Mouse (Mus musculus): ENCODE results near the gene Art4. TPM values are rescaled to one million over a fixed set of nuclear protein-coding genes. Genes with fewer than 3 reads are reported as not detected.
A peak's percentile ranks its signal among the peaks of the same experiment; 100 is the strongest.

Gene Art4
- polyA plus RNA-seq, 1 experiment from 2014 or later = 0.55 TPM

DNA sequence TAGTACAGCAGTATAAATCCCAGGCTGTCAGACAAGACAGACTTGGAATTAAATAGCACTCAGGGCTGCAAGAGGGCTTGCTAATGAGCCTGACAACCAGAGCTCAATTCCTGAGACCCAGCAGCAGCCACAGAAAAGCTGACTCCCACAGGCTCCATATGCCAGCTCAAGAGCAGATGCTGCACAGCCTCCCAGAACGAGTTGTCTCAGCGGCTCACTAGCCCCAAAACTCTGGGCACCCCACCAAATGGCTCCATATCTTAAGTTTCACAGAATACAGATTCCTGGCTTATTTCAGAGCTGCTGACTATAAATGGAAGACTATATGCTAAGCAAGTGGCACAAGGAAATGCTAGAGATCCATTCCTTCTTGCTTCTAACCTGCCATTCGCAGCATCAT lies 40.0 kb downstream of the Art4 start:
- no peak overlapping the region for H3K27ac ChIP-seq
- ATAC-seq (ENCODE audit: low FRiP score) = no peak
- H3K4me3 ChIP-seq (replicated peaks) = no peak overlapping the region
- H3K4me1 ChIP-seq = no peaks in the 10 kb centered on the region
- H3K36me3 ChIP-seq (replicated peaks) = peaks cover 95% of the 10 kb centered on the region
- H3K9me3 ChIP-seq = no peaks in the 10 kb centered on the region
- H3K4me2 ChIP-seq = no peak overlapping the region
- H3K27me3 ChIP-seq = no peaks in the 10 kb centered on the region
- 94% methylated on average over 3 of the region's 3 CpGs for WGBS
- H3K9ac ChIP-seq = no peak overlapping the region

DNA sequence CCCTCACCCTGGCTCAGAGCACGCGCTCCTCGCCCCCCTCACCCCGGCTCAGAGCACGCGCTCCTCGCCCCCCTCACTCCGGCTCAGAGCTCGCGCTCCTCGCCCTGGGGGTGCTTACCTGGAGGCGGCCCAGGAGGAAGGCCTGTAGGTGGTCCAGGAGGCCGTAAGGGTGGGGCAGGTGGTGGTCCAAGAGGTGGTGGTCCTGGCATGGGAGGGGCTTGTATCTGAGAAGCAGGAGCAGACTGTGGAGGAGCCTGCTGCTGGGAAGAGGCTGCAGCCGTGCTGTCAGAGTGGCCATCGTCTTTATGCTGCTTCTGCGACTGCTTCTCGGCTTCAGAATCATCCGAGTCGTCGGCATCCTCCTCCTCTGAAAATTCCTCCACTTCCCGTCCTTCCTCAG lies 40.7 kb downstream of the Art4 start:
- no peak overlapping the region for H3K27ac ChIP-seq
- 95% methylated on average over 21 of the region's 21 CpGs for WGBS
- peaks cover 95% of the 10 kb centered on the region for H3K36me3 ChIP-seq (replicated peaks)
- no peaks in the 10 kb centered on the region for H3K27me3 ChIP-seq
- ATAC-seq (ENCODE audit: low FRiP score) = no peak
- no peak overlapping the region for H3K9ac ChIP-seq
- H3K4me2 ChIP-seq = no peak overlapping the region
- H3K9me3 ChIP-seq = no peaks in the 10 kb centered on the region
- no peak overlapping the region for H3K4me3 ChIP-seq (replicated peaks)
- no peaks in the 10 kb centered on the region for H3K4me1 ChIP-seq

DNA sequence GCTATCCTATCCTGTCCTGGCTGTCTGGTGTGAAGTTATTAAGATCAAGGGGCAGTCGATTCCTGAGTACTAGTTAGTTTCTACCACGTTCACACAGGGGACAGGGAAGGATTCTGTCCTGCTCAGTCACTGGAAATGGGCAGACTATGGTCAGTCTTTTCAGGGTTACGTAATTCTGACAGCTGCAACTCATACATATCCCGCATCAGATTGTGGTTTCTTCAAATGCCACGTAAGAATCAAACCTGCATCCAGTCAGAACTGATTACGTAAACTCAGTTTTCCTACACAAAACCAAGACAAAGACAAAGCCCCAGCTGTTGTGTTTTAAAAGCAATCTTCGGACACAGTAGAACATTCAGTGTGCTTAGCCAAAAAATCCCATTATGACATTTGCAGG lies 42.2 kb downstream of the Art4 start:
- no peak for ATAC-seq (ENCODE audit: low FRiP score)
- H3K9ac ChIP-seq = no peak overlapping the region
- H3K4me3 ChIP-seq (replicated peaks) = no peak overlapping the region
- peaks cover 82% of the 10 kb centered on the region for H3K36me3 ChIP-seq (replicated peaks)
- H3K27ac ChIP-seq = no peak overlapping the region
- WGBS = 96% methylated on average over 7 of the region's 7 CpGs
- no peak overlapping the region for H3K4me2 ChIP-seq
- H3K9me3 ChIP-seq = no peaks in the 10 kb centered on the region
- H3K27me3 ChIP-seq = no peaks in the 10 kb centered on the region
- no peaks in the 10 kb centered on the region for H3K4me1 ChIP-seq

- Histone ChIP-seq H3K27ac (no peak overlapping the region), H3K36me3 (replicated peaks) (peaks cover 60% of the 10 kb centered on the region)
Observed at GRCm38 (mm10) chr6:136813117-136813516, 44.4 kb downstream of the Art4 start.

GRCm38 (mm10) chr6:136811196-136811595 lies 46.3 kb downstream of the Art4 start:
- Histone ChIP-seq H3K9me3 (no peaks in the 10 kb centered on the region), H3K36me3 (replicated peaks) (peaks cover 42% of the 10 kb centered on the region), H3K4me2 (no peak overlapping the region), H3K4me1 (peaks cover 21% of the 10 kb centered on the region), H3K27ac (no peak overlapping the region), H3K4me3 (replicated peaks) (no peak overlapping the region), H3K9ac (no peak overlapping the region), H3K27me3 (no peaks in the 10 kb centered on the region)
- no peak for ATAC-seq (ENCODE audit: low FRiP score)
- WGBS = 88% methylated on average over 10 of the region's 10 CpGs

More at GRCm38 (mm10) chr6:136813117-136813516, 44.4 kb downstream of the Art4 start:
- Histone ChIP-seq H3K4me3 (replicated peaks) (no peak overlapping the region), H3K27me3 (no peaks in the 10 kb centered on the region), H3K4me2 (no peak overlapping the region), H3K9ac (no peak overlapping the region), H3K4me1 (peaks cover 16% of the 10 kb centered on the region), H3K9me3 (no peaks in the 10 kb centered on the region)
- 45% methylated on average over 4 of the region's 4 CpGs for WGBS
- no peak for ATAC-seq (ENCODE audit: low FRiP score)

DNA sequence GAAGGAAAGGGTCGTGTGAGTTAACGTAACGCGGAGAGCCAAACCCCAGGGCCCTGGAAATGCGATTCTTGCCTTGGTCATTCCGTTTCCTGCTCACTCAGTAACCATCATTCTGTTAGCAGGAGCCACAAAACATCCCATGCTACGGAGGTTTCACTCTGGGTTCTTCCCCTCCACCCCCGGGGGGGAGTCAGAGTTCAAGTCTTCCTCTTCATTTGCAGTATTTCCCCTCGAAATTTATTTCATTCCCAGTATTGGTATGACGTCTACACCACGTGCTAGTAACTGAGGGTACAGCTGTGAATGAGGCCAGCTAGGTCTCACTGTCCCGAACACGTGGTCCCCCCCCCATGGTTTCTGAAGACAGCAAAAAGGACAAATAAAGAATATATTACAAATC lies 47.9 kb downstream of the Art4 start:
- H3K27ac ChIP-seq = no peak overlapping the region
- H3K27me3 ChIP-seq = no peaks in the 10 kb centered on the region
- H3K36me3 ChIP-seq (replicated peaks) = peaks cover 28% of the 10 kb centered on the region
- H3K4me2 ChIP-seq = peak overlapping the region; percentile 94
- H3K9me3 ChIP-seq = no peaks in the 10 kb centered on the region
- 83% methylated on average over 13 of the region's 13 CpGs for WGBS
- no peak overlapping the region for H3K4me3 ChIP-seq (replicated peaks)
- peaks cover 26% of the 10 kb centered on the region for H3K4me1 ChIP-seq
- no peak overlapping the region for H3K9ac ChIP-seq
- ATAC-seq (ENCODE audit: low FRiP score) = no peak

- H3K4me2 ChIP-seq = peak overlapping the region; percentile 94
- H3K9ac ChIP-seq = peak overlapping the region; percentile 77
- WGBS = 46% methylated on average over 14 of the region's 14 CpGs
- H3K27ac ChIP-seq = no peak overlapping the region
- ATAC-seq (ENCODE audit: low FRiP score) = no peak
- peak overlapping the region; percentile 88 for H3K4me3 ChIP-seq (replicated peaks)
- H3K4me1 ChIP-seq = peaks cover 26% of the 10 kb centered on the region
- no peaks in the 10 kb centered on the region for H3K27me3 ChIP-seq
- no peaks in the 10 kb centered on the region for H3K9me3 ChIP-seq
- H3K36me3 ChIP-seq (replicated peaks) = peaks cover 23% of the 10 kb centered on the region
Observed at GRCm38 (mm10) chr6:136809077-136809476, 48.5 kb downstream of the Art4 start.

DNA sequence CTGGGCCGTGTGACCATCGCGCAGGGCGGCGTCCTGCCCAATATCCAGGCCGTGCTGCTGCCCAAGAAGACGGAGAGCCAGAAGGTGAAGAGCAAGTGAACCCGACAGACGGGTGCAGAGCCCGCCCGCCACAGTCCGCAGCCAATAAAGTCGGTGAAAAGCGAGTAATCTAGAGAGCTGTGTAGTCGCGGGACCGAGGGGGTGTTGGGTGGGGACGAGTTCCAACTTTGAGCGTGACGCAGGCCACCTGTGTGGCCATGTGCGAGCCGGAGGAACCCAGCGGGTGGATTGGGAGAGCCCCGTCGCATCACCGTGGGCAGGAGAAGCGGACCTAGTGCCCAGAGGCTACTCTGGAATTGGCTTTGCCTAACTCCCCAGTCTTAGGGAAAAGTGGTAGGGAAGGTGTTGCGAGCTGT lies 48.9 kb downstream of the Art4 start:
- no peaks in the 10 kb centered on the region for H3K9me3 ChIP-seq
- peaks cover 26% of the 10 kb centered on the region for H3K4me1 ChIP-seq
- peak; percentile 2; the same call in 1 of the 2 replicates for ATAC-seq (ENCODE audit: low FRiP score)
- peak overlapping the region; percentile 77 for H3K9ac ChIP-seq
- H3K27me3 ChIP-seq = no peaks in the 10 kb centered on the region
- peak overlapping the region; percentile 88 for H3K4me3 ChIP-seq (replicated peaks)
- peak overlapping the region; percentile 94 for H3K4me2 ChIP-seq
- H3K27ac ChIP-seq = peak overlapping the region; percentile 75; the same call in 1 of the 2 replicates
- H3K36me3 ChIP-seq (replicated peaks) = peaks cover 18% of the 10 kb centered on the region
- under 1% methylated on average over 28 of the region's 28 CpGs for WGBS

DNA sequence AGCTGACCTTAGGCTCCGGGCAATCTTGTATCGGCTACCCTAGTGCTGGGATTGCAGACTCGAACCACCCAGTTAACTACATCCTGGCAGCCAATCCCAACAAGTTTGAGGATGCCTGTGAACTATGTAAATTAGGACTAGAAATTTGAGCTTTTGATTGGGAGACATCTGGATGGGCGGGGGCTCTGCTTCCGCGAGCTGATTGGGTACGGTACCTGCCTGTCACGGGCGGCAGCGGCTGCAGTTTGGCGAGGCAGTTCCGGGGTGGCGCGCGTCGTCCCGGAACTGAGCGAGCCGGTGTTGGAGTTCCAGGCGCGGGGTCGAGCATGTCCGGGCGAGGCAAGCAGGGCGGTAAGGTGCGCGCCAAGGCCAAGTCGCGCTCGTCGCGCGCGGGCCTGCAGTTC lies 49.5 kb downstream of the Art4 start, which contains the start of gene H2afj:
Gene H2afj, plus strand, starts transcription at position 231 of the 404 bp plus-strand sequence.
- Histone ChIP-seq H3K27me3 (no peaks in the 10 kb centered on the region), H3K36me3 (replicated peaks) (peaks cover 13% of the 10 kb centered on the region), H3K4me3 (replicated peaks) (peak within 1 kb of the TSS; percentile 88), H3K4me1 (peaks cover 31% of the 10 kb centered on the region), H3K4me2 (peak within 1 kb of the TSS; percentile 94), H3K9me3 (no peaks in the 10 kb centered on the region), H3K9ac (peak within 1 kb of the TSS; percentile 77), H3K27ac (peak within 1 kb of the TSS; percentile 75)
- under 1% methylated on average over 34 of the region's 34 CpGs for WGBS
- peak; percentile 90 for ATAC-seq (ENCODE audit: low FRiP score)

DNA sequence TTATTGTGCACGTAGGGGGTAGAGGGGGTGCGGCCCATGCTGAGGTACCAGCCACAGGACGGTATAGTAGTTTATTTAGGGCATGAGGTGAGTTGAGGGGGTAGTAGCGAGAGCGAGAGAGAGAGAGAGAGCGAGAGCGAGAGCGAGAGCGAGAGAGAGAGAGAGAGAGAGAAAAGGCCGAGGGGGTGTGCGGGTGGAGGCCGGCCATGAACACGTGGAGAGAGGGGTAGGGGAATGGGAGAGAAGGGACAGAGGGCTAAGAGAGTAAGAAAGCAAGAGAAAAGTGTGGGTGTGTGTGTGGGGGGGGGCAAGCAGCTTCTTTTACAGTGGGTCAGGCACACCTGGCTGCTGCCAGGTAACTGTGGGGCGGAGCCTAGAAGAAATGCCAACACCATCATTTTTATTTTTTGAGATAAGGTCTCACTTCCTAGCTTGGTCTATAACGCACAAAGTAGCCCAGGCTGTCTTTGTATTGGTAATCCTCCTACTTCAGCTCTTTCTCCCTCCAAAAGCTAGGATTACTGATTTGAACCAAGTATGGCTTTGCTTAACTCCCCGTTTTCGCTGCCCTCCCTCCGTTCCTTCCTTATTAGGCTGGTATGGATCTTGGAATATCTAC lies 50.0 kb downstream of the Art4 start:
- H3K9ac ChIP-seq = peak overlapping the region; percentile 21; the same call in 1 of the 2 replicates
- peak overlapping the region; percentile 75 for H3K27ac ChIP-seq
- H3K36me3 ChIP-seq (replicated peaks) = peaks cover 8% of the 10 kb centered on the region
- peak overlapping the region; percentile 88 for H3K4me3 ChIP-seq (replicated peaks)
- no peaks in the 10 kb centered on the region for H3K9me3 ChIP-seq
- no peaks in the 10 kb centered on the region for H3K27me3 ChIP-seq
- peaks cover 34% of the 10 kb centered on the region for H3K4me1 ChIP-seq
- peak overlapping the region; percentile 94 for H3K4me2 ChIP-seq
- ATAC-seq (ENCODE audit: low FRiP score) = no peak
- WGBS = 31% methylated on average over 18 of the region's 18 CpGs

GRCm38 (mm10) chr6:136806819-136807218 lies 50.7 kb downstream of the Art4 start:
- Histone ChIP-seq H3K4me2 (no peak overlapping the region), H3K36me3 (replicated peaks) (peaks cover 1% of the 10 kb centered on the region), H3K27ac (no peak overlapping the region), H3K9me3 (no peaks in the 10 kb centered on the region), H3K4me3 (replicated peaks) (no peak overlapping the region), H3K27me3 (no peaks in the 10 kb centered on the region), H3K9ac (no peak overlapping the region), H3K4me1 (peaks cover 34% of the 10 kb centered on the region)
- WGBS = 71% methylated on average over 5 of the region's 5 CpGs
- no peak for ATAC-seq (ENCODE audit: low FRiP score)

DNA sequence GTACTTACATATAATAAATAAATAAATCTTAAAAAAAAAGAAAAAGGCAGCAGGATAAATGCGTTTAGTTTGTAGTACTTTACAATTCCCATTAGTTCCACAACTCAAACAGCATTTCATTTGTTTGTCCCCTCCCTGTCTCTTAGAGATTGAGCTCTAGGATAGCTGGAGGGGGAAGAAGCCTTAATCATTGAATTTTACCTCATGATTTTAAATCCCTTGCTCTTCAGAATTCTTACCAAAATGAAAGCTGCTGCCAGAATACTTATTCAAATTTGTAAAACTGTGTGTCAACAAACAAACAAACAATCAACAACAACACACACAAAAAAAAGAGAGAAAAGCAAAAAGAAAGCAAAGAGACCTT lies 52.1 kb downstream of the Art4 start:
- Histone ChIP-seq H3K27me3 (no peaks in the 10 kb centered on the region), H3K9ac (no peak overlapping the region), H3K4me1 (peaks cover 34% of the 10 kb centered on the region), H3K9me3 (no peaks in the 10 kb centered on the region), H3K36me3 (replicated peaks) (no peaks in the 10 kb centered on the region), H3K27ac (no peak overlapping the region), H3K4me3 (replicated peaks) (no peak overlapping the region), H3K4me2 (no peak overlapping the region)
- 91% methylated on average over 1 of the region's 1 CpGs for WGBS
- no peak for ATAC-seq (ENCODE audit: low FRiP score)

DNA sequence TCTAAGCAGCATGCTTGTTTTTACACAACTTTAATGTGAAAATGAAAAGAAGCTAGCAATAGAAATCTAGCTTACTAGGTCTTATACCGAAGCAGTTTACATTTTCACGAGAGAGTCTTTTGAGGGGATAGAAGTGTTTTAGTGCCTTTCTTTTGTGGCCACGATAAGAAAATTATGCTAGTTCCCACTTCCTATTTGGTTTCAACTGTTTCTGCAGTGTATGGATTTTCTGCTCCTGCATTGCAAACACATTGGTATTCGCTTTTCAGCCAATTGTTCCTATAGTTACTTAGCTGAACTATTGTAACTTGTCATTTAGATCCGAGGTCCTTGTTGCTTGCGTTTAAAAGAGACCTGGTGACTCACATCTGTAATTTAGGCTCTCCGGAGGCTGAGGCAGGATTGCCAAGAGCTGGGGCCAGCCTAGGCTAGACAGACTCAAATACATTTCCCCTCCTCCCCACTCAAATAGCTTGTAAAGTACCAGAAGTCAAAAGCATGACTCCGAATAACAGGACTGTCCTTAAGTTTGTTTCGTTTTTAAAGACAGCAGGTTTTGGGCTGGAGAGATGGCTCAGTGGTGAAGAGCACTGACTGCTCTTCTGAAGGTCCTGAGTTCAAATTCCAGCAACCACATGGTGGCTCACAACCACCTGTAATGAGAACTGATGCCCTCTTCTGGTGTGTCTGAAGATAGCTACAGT lies 52.7 kb downstream of the Art4 start:
- no peak for ATAC-seq (ENCODE audit: low FRiP score)
- H3K4me2 ChIP-seq = peak overlapping the region; percentile 77
- peak overlapping the region; percentile 66 for H3K4me3 ChIP-seq (replicated peaks)
- peak overlapping the region; percentile 48 for H3K9ac ChIP-seq
- H3K36me3 ChIP-seq (replicated peaks) = no peaks in the 10 kb centered on the region
- H3K9me3 ChIP-seq = no peaks in the 10 kb centered on the region
- peaks cover 31% of the 10 kb centered on the region for H3K4me1 ChIP-seq
- H3K27ac ChIP-seq = peak overlapping the region; percentile 100
- WGBS = 36% methylated on average over 9 of the region's 9 CpGs
- no peaks in the 10 kb centered on the region for H3K27me3 ChIP-seq

Data from forebrain, embryonic 12.5 days (tissue).